Mouse (Mus musculus) ovary, postnatal 14 days (tissue): ENCODE measurements around the gene Igf2bp1.

Experiments used
- DNase-seq: peaks from one replicate; pipeline ENCODE4 v3.0.0; 2022; ENCODE audit warnings: low spot score

Igf2bp1 gene

GRCm38 (mm10) chr11:96007516-96008235, 1.9 kb upstream of the Igf2bp1 start:
- no peak for DNase-seq

DNA sequence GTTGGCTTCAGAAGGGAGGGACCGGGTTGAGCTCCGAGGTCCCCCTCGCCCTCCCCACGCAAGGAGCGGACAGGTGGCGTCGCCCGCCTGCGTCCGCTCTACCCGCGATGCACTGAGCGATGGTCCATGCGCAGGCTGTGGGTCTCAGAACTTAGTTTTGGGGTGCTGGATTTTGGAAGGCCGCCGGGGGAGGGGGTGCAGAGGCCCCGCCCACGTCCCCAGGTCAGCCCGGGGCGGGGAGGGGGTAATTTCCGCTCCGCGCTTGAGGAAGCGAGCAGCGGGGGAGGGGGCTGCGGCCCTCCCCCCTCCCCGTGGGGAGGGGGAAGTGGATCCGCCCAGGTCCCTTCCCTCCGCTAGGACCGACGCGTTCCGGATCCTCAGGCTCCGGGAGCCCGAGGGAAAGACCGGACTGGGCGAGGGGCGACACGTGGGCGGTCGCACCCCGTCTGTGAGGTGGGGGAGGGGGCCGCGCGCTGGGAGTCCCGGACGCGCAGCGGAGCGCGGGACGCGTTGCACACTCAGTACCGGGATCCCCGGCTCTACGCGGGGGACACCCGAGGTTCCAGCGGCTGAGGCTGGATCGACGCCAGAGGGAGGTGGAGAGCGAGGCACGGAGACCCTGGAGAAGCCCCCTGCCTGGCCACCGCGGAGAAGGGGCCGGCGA, 1.2 kb upstream of the Igf2bp1 start:
- DNase-seq = no peak

DNA sequence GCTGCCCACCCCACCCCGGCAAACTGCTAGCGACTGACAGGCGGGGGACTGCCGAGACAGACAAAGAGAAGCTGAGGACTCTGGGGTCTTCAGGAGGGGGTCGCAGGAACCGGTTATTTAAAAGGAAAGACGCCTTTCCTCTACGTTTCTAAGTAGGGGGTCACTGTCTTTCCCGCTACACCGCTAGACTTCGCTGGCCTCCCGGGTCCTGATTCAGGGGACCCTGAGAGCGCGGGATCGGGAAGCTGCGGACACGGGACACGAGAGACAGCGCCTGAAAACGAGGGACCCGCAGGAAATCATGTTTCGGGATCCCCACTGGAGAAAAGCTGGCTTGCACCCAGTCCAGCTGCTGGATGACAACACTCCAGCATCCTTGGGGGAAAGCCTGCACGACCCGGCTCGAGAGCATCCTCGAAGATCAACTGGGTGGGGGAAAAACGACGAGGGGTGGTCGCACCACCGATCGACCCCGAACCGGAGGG, 669 bp upstream of the Igf2bp1 start:
- no peak for DNase-seq

DNA sequence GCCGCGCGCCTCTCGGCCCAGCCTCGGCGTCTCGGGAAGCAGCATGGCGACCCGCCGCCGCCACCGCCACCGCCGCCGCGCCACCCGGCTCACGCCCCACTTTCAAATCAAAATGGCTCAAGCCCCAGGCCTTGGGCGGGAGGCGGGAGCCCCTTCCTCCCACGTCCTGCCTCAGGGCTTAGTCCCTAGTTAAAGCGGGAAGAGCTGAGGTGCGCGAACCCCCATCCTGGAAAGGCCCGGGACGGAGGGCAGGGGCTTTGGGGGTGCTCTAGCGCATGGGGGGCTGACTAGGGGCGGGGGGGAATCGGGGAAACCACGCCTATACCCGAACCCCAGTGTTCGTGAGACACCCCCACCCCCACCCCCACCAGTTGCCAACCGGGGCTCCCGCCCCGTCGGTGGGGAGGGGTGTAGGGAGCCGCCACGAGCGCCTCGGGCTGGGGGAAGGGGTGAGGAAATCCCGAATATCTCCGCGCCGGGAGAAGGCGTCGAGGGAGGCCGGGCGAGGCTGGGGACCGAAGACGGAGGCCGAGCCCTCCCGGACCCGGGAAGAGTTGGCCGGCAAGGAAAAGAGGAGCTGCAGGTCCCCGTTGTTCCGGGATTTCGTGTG, 842 bp downstream of the Igf2bp1 start:
- DNase-seq = no peak

DNA sequence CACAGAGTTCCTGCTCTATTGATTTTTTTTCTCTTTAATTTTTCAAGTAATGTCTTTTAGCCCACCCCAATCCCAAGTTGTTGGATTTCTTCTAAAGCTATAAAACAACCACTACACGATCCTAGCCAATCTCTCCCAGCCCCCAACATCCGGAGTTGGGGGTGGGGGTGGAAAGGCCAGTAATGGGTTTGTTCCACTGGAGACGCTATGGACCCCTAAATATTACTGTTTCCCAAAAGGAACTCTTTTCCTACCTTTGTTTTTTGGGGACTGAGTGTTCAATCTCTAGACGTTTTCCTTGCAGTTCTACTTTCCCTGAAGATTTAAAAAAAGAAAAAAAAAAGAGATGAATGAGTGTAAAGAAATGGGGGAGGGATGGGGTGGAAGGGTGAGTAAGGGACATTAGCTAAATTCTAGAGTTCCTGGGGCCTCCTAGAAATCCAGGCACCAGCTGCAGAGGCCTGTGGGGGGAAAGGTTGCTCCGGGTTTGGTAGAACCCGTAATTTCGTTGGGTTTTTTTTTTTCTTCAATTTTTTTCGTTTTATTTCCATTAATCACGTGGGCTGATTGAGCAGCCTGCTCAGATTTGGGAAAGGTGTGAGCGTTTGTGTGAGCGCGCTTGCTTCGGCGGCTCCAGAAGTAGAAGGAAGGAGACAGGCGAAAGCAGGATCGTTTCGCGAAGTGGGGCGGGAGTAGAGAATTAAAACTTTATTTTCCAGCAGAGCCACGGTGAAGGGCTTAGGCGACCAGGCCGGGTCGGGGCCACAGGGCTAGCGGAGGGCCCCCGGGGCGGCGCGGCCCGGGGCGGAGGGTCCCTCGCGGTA, 1.6 kb downstream of the Igf2bp1 start:
- no peak for DNase-seq

DNA sequence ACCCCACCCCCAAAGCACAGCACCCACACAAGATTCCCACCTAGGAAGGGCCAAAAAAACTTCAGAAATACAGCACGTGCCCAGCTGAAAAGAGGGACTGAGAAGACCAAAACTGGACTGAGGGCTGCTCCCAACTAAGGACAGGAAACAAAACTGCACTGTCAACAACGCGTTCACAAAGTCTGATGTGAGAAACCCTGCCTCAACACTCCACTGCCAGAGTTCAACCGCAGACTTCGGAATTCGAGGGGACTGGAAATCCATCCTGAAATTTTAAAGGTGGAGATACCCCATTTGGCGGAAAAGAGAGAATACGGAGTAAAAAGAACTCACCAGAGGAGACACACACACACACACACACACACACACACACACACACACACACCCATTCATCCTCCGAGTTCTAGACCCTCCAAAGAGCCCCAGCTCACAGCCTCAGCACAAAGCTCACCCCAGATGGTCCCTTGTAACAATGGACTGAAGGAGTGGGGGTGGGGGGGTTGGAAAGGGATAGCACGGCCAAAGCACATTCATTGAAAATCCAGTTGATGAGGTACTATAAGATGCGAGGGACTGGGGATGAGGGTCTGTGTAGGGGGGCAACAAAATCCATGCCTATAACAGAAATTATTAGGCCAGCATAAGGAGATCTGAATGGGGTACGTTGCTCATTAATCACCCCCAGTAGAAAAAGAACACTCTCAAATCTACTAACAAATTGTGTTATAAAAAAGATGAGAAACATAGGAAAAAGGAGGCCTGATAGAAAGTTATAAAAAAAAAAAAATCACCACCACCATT, 2.4 kb downstream of the Igf2bp1 start:
- no peak for DNase-seq

DNA sequence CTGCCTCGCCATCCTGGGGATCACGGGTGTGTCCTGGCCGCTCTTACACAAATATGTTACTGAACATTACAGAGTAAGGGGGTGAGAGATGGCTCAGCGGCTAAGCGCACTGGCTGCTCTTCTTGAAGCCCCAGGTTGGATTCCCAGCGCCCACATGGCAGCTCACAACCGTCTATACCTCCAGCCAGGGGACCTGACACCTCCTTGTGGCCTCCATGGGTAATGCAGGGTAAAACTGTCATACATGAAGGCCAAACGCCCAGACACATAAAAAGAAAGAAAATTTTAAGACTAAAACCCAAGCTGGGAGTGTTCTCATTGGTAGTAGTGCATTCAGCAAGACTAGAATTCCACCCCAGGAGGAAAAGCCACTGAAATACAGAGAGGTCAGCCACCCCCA, 11.6 kb downstream of the Igf2bp1 start:
- DNase-seq = no peak

GRCm38 (mm10) chr11:95990886-95991708, 14.6 kb downstream of the Igf2bp1 start:
- DNase-seq = no peak

GRCm38 (mm10) chr11:95990431-95990830, 15.3 kb downstream of the Igf2bp1 start:
- no peak for DNase-seq

DNA sequence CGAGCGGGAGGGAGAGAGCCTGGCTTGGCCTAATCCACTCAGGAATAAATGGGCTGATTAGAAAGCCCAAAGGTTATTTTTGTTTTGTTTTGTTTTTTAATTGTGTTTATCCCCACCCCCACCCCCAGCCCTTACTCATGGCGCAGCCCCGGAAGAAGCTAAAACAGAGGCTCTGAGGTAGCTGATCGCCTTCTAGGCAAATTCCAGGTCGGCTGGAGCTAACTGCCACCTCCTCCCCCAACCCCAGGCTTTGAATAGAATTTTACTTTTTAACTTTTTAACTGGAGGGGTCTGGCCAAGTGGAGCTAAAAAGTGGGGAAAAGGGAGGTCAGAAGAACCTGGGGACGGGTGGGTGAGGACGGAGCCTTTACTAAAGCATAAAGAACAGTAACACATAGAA, 15.9 kb downstream of the Igf2bp1 start:
- no peak for DNase-seq

DNA sequence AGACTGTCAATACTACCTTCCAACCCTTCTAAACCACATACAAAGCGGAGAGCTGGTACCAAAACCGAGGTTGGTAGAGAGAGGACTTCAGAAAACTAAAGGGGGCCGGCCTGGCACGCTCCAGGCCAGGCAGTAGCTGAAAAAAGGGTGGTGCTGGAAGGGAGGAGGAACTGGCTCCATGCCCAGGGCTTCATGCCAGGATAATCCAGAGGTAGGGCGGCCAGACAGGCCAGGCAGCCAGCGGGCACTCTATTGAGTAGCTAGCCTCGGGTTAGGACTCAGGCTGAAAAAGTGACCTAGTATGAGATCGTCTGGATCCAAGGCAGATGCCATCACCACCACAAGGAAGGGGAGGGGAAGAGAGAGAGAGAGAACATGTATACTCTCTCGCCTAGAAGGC, 17.2 kb downstream of the Igf2bp1 start:
- peak; percentile 73 for DNase-seq

- DNase-seq = no peak
Measured at GRCm38 (mm10) chr11:95987854-95988447, 17.8 kb downstream of the Igf2bp1 start.

GRCm38 (mm10) chr11:95982475-95982874, 23.3 kb downstream of the Igf2bp1 start:
- DNase-seq = no peak

DNA sequence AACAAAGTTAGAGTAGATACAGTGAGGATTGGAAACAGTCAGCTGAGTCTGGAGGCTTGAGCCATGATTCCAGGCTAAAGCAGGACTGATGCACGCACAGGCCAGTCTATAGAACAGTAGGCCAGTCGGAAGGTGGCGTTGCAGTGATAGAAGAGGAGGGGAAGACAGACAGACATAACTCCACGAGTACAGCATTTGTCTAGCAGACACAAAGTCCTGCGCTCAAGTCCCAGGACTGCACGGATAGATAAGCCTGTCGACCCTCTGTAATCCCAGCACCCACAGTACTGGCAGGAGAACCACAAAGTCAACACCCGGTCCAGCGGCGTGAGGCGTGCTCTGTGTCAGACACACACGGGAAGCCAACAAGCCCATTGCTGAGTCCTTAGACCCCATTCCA, 23.9 kb downstream of the Igf2bp1 start:
- no peak for DNase-seq

- no peak for DNase-seq
Measured at GRCm38 (mm10) chr11:95980762-95981418, 24.9 kb downstream of the Igf2bp1 start.

GRCm38 (mm10) chr11:95978487-95978886, 27.3 kb downstream of the Igf2bp1 start:
- no peak for DNase-seq

GRCm38 (mm10) chr11:95976290-95976689, 29.4 kb downstream of the Igf2bp1 start:
- no peak for DNase-seq

DNA sequence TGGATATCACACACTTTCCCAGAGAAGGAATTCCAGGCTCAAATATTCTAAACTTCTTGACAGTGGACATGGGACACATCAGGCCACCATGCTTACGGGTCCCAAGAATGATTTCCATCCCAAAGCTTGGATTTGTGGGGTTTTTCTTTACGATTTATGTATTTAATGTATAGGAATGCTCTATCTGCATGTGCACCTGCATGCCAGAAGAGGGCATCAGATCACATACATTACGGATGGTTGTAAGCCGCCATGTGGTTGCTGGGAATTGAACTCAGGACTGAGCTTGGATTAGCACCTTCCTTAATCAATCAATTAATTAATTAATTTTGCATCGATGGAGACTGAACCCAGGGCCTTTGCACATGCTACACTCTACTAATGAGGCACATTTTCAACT, 30.0 kb downstream of the Igf2bp1 start:
- no peak for DNase-seq

GRCm38 (mm10) chr11:95973187-95973586, 32.6 kb downstream of the Igf2bp1 start:
- no peak for DNase-seq

- no peak for DNase-seq
Measured at GRCm38 (mm10) chr11:95963304-95963703, 42.4 kb downstream of the Igf2bp1 start.
